Mouse (Mus musculus): ENCODE measurements around the gene Pcsk6.

- TF ChIP-seq TAL1 (IDR thresholded peaks at IDR 0.05; ENCODE audit: low read length) (no peak), GATA1 (IDR thresholded peaks at IDR 0.05; ENCODE audit: low read length) (no peak)
These were observed 167.4 kb downstream of the Pcsk6 start for GRCm38 (mm10) chr7:66028766-66029512.
